Mouse (Mus musculus): ENCODE measurements at regions not wholly inside any gene's neighbourhood (a gene's known extent, or its start where the extent isn't known, plus 50 kb on each side); places are given as distances from the start of the nearest gene placed in this dataset.

- DNase-seq (ENCODE audit: low spot score in 2 of 2), result no peak
These were observed 352.8 kb upstream of the Slco3a1 start for GRCm38 (mm10) chr7:74907391-74907790.

GRCm38 (mm10) chr7:74877466-74877865, 322.9 kb upstream of the Slco3a1 start:
- DNase-seq (ENCODE audit: low spot score in 2 of 2), result no peak

- no peak for DNase-seq (ENCODE audit: low spot score in 2 of 2)
These were observed 322.1 kb upstream of the Slco3a1 start for GRCm38 (mm10) chr7:74876667-74877066.

GRCm38 (mm10) chr7:74870250-74870649, 315.7 kb upstream of the Slco3a1 start:
- DNase-seq (ENCODE audit: low spot score in 2 of 2), result no peak

GRCm38 (mm10) chr7:74862727-74863126, 308.1 kb upstream of the Slco3a1 start:
- no peak for DNase-seq (ENCODE audit: low spot score in 2 of 2)

- no peak for DNase-seq (ENCODE audit: low spot score in 2 of 2)
These were observed 289.8 kb upstream of the Slco3a1 start for GRCm38 (mm10) chr7:74844306-74844929.

- DNase-seq (ENCODE audit: low spot score in 2 of 2), result no peak
These were observed 268.7 kb upstream of the Slco3a1 start for GRCm38 (mm10) chr7:74823286-74823685.

GRCm38 (mm10) chr7:74793241-74793640, 238.7 kb upstream of the Slco3a1 start:
- no peak for DNase-seq (ENCODE audit: low spot score in 2 of 2)

GRCm38 (mm10) chr7:74788696-74789095, 234.1 kb upstream of the Slco3a1 start:
- DNase-seq (ENCODE audit: low spot score in 2 of 2), result no peak

GRCm38 (mm10) chr7:74771435-74772406, 217.1 kb upstream of the Slco3a1 start:
- no peak for DNase-seq (ENCODE audit: low spot score in 2 of 2)

- no peak for DNase-seq (ENCODE audit: low spot score in 2 of 2)
These were observed 212.0 kb upstream of the Slco3a1 start for GRCm38 (mm10) chr7:74766550-74766949.

GRCm38 (mm10) chr7:74757469-74757868, 202.9 kb upstream of the Slco3a1 start:
- no peak for DNase-seq (ENCODE audit: low spot score in 2 of 2)

GRCm38 (mm10) chr7:74747704-74748103, 193.1 kb upstream of the Slco3a1 start:
- DNase-seq (ENCODE audit: low spot score in 2 of 2), result no peak

- no peak for DNase-seq (ENCODE audit: low spot score in 2 of 2)
These were observed 180.4 kb upstream of the Slco3a1 start for GRCm38 (mm10) chr7:74734941-74735340.

- no peak for DNase-seq (ENCODE audit: low spot score in 2 of 2)
These were observed 171.9 kb upstream of the Slco3a1 start for GRCm38 (mm10) chr7:74726324-74726991.

GRCm38 (mm10) chr7:74719321-74719720, 164.7 kb upstream of the Slco3a1 start:
- DNase-seq (ENCODE audit: low spot score in 2 of 2), result no peak

GRCm38 (mm10) chr7:74709993-74710581, 155.5 kb upstream of the Slco3a1 start:
- no peak for DNase-seq (ENCODE audit: low spot score in 2 of 2)

- no peak for DNase-seq (ENCODE audit: low spot score in 2 of 2)
These were observed 154.4 kb upstream of the Slco3a1 start for GRCm38 (mm10) chr7:74709006-74709405.

GRCm38 (mm10) chr7:74703533-74703932, 149.0 kb upstream of the Slco3a1 start:
- DNase-seq (ENCODE audit: low spot score in 2 of 2), result no peak

- no peak for DNase-seq (ENCODE audit: low spot score in 2 of 2)
These were observed 143.3 kb upstream of the Slco3a1 start for GRCm38 (mm10) chr7:74697794-74698354.

- no peak for DNase-seq (ENCODE audit: low spot score in 2 of 2)
These were observed 141.7 kb upstream of the Slco3a1 start for GRCm38 (mm10) chr7:74696286-74696685.

Data from gastrocnemius, postnatal 4 days (tissue).